Mouse (Mus musculus): Measurements from ENCODE around the gene Atg101. TPM values are rescaled to one million over a fixed set of nuclear protein-coding genes. Genes with fewer than 3 reads are reported as not detected.

Gene Atg101
- total and polyA plus RNA-seq, 3 experiments, result 75.2 to 75.5 TPM; not detected in 1

GRCm38 (mm10) chr15:101242645-101243044, 41.4 kb upstream of the Atg101 start:
- Histone ChIP-seq H3K9ac (ENCODE audit: control insufficient read depth, low read depth, low read length, poor library complexity, severe bottlenecking) (no peak overlapping the region), H3K4me3 (ENCODE audit: control insufficient read depth in 1 of 2, insufficient read depth in 1 of 2, low read depth in 2 of 2, low read length in 2 of 2) (no peak overlapping the region), H3K4me1 (ENCODE audit: control insufficient read depth in 1 of 2, insufficient read depth in 2 of 2, low read length in 2 of 2) (peaks cover 0 to 20% of the 10 kb centered on the region in 2 experiments; a peak in 2 of 4 replicates), H3K79me2 (ENCODE audit: control insufficient read depth, insufficient read depth, low read length, poor library complexity) (no peaks in the 10 kb centered on the region; the same call in 1 of the 2 replicates), H3K36me3 (ENCODE audit: control insufficient read depth in 1 of 2, insufficient read depth in 2 of 2, low read length in 2 of 2) (peaks cover 0 to 10% of the 10 kb centered on the region in 2 experiments; a peak in 2 of 4 replicates), H3K27ac (ENCODE audit: control insufficient read depth, low read depth, low read length) (no peak overlapping the region), H3K27me3 (ENCODE audit: control insufficient read depth in 1 of 2, insufficient read depth in 2 of 2, low read length in 2 of 2) (no peaks in the 10 kb centered on the region), H3K9me3 (replicated peaks; ENCODE audit: insufficient read depth, low read length) (no peaks in the 10 kb centered on the region)
- TF ChIP-seq MAZ (IDR thresholded peaks at IDR 0.05; ENCODE audit: low read depth, low read length) (0 out of 2 replicates have a peak, but pooled peaks have one; percentile 35), SIN3A (IDR thresholded peaks at IDR 0.05; ENCODE audit: low read length) (no peak), MAX (IDR thresholded peaks at IDR 0.05; ENCODE audit: low read length) (no peak), CTCF (IDR thresholded peaks at IDR 0.05 in 2 of 3, conservative IDR thresholded peaks at IDR 0.05 in 1 of 3; ENCODE audit: control insufficient read depth in 1 of 3, insufficient read depth in 1 of 3, low read depth in 2 of 3, low read length in 3 of 3, poor library complexity in 1 of 3, severe bottlenecking in 1 of 3) (peak; percentile 30 to 63 (median 54); a peak in 5 of 6 replicates)
- DNase-seq (ENCODE audit: low read depth, low spot score), result no peak

GRCm38 (mm10) chr15:101244012-101244411, 40.1 kb upstream of the Atg101 start:
- Histone ChIP-seq H3K4me3 (ENCODE audit: control insufficient read depth in 1 of 2, insufficient read depth in 1 of 2, low read depth in 2 of 2, low read length in 2 of 2) (no peak overlapping the region), H3K36me3 (ENCODE audit: control insufficient read depth in 1 of 2, insufficient read depth in 2 of 2, low read length in 2 of 2) (peaks cover 0 to 10% of the 10 kb centered on the region in 2 experiments; a peak in 2 of 4 replicates), H3K4me1 (ENCODE audit: control insufficient read depth in 1 of 2, insufficient read depth in 2 of 2, low read length in 2 of 2) (peaks cover 0 to 20% of the 10 kb centered on the region in 2 experiments; a peak in 2 of 4 replicates), H3K27me3 (ENCODE audit: control insufficient read depth in 1 of 2, insufficient read depth in 2 of 2, low read length in 2 of 2) (no peaks in the 10 kb centered on the region), H3K27ac (ENCODE audit: control insufficient read depth, low read depth, low read length) (no peak overlapping the region), H3K79me2 (ENCODE audit: control insufficient read depth, insufficient read depth, low read length, poor library complexity) (no peaks in the 10 kb centered on the region; the same call in 1 of the 2 replicates), H3K9me3 (replicated peaks; ENCODE audit: insufficient read depth, low read length) (no peaks in the 10 kb centered on the region), H3K9ac (ENCODE audit: control insufficient read depth, low read depth, low read length, poor library complexity, severe bottlenecking) (no peak overlapping the region)
- no peak for TF ChIP-seq NRF1 (IDR thresholded peaks at IDR 0.05; ENCODE audit: insufficient read depth, low read depth, low read length, poor library complexity, severe bottlenecking)
- no peak for TF ChIP-seq ZKSCAN1 (IDR thresholded peaks at IDR 0.05; ENCODE audit: low read depth, low read length)
- no peak for TF ChIP-seq BHLHE40 (IDR thresholded peaks at IDR 0.05; ENCODE audit: borderline replicate concordance, low read depth, low read length)
- TF ChIP-seq ZC3H11A (IDR thresholded peaks at IDR 0.05; ENCODE audit: low read depth, low read length), result no peak
- TF ChIP-seq MYC (IDR thresholded peaks at IDR 0.05; ENCODE audit: low read depth, low read length), result no peak
- TF ChIP-seq TAL1 (IDR thresholded peaks at IDR 0.05; ENCODE audit: low read length), result no peak
- TF ChIP-seq POLR2A (IDR thresholded peaks at IDR 0.05; ENCODE audit: control insufficient read depth in 1 of 2, insufficient read depth in 1 of 2, low read depth in 1 of 2, low read length in 2 of 2, poor library complexity in 1 of 2), result no peak
- no peak for TF ChIP-seq NELFE (IDR thresholded peaks at IDR 0.05; ENCODE audit: low read depth, low read length)
- no peak for TF ChIP-seq CHD1 (IDR thresholded peaks at IDR 0.05; ENCODE audit: low read depth, low read length)
- TF ChIP-seq JUND (IDR thresholded peaks at IDR 0.05; ENCODE audit: low read depth, low read length), result no peak
- DNase-seq (ENCODE audit: low read depth, low spot score), result no peak

Measured in MEL (cell line).